Mouse (Mus musculus): Measurements from ENCODE around the gene Fip1l1.

GRCm38 (mm10) chr5:74624385-74624784, 89.1 kb downstream of the Fip1l1 start:
- TF ChIP-seq CTCF (IDR thresholded peaks at IDR 0.05; ENCODE audit: low read depth, low read length) (no peak), POLR2A (IDR thresholded peaks at IDR 0.05; ENCODE audit: borderline replicate concordance, low read depth, low read length) (no peak)

All from bone marrow macrophage, adult 2 months (primary cell).